Mouse (Mus musculus) G1E (cell line): Measurements from ENCODE around the gene Lrrc27.

Experiments used
- CTCF ChIP-seq: IDR thresholded peaks from 2 replicates; pipeline ENCODE4 v1.5.1; 2012; ENCODE audit warnings: low read depth, low read length, inconsistent platforms, mixed read lengths
- POLR2AphosphoS5 ChIP-seq: IDR thresholded peaks from 2 replicates; pipeline ENCODE4 v1.6.1; 2012; ENCODE audit warnings: low read depth, low read length, inconsistent platforms; ENCODE audit not compliant: insufficient replicate concordance

DNA sequence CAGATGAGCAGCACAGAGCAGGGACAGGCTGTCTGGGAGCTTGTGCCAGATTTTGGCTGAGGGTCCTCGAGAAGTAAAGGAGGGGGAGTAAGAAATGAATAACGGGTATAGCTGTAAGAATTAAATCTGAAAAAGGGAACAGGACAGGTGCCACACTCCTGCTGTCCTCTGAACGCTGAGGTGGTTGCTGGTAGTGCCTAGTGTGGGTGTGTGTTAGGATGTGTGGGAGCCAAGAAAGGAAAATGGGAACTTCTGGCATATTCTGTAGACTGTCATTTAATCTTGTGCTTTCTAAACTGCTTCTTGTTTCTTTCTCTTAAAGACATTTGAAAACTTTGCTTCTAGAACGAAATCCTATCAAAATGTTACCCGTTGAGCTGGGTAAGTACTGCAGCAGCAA is 8.3 kb downstream of the Lrrc27 start:
- no peak for TF ChIP-seq CTCF
- TF ChIP-seq POLR2AphosphoS5, result no peak
